Mouse (Mus musculus): ENCODE measurements around the gene Rere.

Rere gene

DNA sequence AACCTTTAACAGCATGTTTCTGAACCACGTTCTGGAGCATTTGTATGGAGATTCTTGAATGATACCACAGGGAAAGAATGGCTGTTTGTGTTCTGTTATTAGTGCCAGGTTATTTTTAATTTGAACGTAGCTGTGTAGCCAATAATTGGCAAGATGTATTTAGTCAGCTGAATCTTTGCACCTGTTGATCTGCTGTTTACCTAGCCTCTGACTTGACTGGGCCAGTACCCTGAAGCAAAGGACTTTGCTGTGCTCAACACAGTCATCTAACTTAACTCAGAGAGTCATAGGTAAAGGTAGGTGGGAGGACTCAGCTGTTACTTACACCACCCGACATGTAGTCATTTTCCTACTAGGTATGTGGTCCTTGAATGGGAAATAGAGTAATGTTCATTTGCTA is 278.1 kb downstream of the Rere start:
- DNase-seq = no peak

DNA sequence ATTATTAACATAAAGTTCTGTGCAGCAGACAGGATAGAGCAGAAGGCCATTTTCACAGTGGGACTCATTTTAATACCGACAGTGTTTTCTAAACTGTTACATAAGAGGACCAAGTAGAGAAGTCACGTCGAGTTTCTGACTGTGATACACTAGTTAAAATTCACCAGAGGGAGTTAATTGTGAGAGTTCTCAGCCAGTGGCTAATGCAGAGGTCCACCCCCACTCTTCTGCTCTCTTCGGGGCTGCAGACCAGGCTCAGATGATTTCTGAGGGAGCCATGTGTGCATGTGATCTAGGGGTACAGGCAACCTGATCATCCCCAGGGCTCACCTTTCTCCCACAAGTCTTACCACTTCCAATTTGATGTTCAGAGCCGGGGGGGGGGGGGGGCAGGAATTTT is 281.8 kb downstream of the Rere start:
- DNase-seq = no peak

- no peak for DNase-seq
Observed at GRCm38 (mm10) chr4:150566193-150566592, 284.7 kb downstream of the Rere start.

GRCm38 (mm10) chr4:150568318-150569134 is 287.1 kb downstream of the Rere start:
- DNase-seq = no peak

DNA sequence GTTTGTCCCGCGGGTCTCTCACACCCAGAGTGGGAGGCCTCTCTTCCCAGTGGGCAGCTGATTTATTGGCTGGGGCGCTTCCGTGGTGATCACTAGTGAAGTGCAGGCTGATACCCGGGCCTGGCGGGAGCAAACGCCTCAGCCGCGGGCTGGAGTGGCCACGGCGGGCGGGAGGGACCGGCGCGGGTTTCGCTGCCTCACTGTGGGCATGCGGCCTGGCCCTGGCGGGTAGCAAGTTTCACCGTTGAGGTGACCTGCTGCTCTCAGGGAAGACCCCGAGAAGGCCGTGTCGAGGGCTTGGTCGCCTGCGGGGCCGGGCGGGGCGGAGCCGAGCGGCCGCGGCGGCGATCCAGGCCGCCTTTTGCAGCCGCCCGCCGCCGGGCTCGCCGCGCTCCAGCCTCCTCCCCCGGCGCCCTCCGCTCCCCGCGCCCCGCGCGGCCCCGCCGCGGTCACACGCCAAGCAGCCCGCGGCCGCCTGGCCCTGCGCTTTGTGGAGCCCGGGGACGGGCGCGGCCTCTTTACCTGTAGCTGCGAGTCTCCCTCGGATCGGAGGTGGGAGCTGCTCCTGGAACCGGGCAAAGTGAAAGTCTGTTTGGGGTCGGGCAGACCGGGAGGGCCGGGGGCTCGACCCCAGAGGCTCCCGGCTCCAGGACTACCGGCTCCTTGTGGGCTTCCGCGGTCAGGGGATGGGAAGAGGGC is 287.8 kb downstream of the Rere start:
- peak; percentile 86 for DNase-seq

- DNase-seq = no peak
Observed at GRCm38 (mm10) chr4:150569834-150570571, 288.6 kb downstream of the Rere start.

GRCm38 (mm10) chr4:150570793-150571192 is 289.3 kb downstream of the Rere start:
- no peak for DNase-seq

DNA sequence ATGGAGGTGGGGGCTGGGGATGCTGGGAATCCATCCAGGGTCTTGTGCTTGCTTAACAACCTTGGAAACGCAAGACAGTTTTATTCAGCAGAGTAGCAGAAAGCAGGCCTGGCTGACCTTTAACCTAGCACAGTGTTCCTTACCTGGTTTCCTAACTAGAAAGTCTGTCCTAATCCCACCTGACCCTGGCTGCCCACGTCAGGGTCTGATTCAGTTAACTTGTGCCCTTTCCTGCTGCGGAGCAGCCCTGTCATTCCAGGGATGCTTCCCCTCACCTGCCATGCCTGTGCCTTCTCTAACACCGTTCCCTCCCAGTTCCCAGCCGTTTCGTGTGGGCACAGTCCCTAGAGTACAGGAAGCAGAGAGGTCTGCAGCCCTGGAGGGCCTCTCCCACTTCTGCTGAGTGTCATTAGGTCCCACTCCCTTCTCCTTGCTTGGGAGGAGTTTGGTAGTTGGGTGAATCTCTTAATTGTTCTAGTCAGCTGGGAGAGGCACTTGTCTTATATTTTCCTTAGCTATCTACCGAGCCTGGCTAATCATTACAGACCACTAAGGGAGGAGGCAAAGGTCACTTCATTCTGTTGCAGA is 290.8 kb downstream of the Rere start:
- no peak for DNase-seq

GRCm38 (mm10) chr4:150572938-150573337 is 291.5 kb downstream of the Rere start:
- no peak for DNase-seq

- DNase-seq = no peak
Observed at GRCm38 (mm10) chr4:150575363-150576092, 294.1 kb downstream of the Rere start.

DNA sequence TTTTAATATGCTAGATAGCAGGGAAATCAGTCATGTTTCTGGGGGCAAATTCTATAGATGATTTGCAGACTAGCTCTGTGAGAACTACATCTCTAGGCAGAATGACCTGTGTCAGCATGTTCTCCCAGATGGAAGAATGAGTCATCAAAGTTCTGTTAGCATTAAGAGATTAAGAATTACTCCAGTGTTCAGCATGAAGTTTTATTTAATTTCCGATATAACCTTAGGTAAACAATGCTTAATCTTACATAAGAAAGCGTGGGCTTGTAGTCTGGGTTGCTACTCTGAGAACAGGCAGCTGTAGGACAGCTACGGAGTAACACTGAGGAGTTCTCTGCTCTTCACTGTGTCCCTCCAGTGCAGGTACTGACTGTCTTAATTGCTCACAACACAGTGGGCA is 294.9 kb downstream of the Rere start:
- DNase-seq = no peak

DNA sequence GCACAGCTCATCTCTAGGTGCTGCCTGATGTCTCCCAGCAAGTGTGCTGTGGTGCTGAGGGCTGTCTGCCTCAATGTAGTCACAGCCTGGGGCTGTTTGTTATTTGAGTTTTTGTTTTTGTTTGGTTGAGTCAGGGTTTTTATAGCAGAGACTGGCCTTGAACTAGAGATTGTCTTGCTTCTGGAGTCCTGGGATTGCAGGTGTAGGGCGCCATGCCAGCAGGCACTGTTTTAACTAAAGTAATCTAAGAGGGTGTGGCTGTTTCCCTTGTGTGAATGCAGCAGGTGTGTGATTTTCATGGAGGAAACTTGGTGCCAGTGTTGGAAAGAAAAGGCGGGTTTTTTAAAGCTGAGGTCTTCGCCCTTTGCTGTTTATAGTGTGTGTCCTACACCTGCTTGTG is 296.6 kb downstream of the Rere start:
- DNase-seq = no peak

- DNase-seq = no peak
Observed at GRCm38 (mm10) chr4:150581931-150582723, 300.7 kb downstream of the Rere start.

GRCm38 (mm10) chr4:150582966-150583776 is 301.7 kb downstream of the Rere start:
- DNase-seq = peak; percentile 49

DNA sequence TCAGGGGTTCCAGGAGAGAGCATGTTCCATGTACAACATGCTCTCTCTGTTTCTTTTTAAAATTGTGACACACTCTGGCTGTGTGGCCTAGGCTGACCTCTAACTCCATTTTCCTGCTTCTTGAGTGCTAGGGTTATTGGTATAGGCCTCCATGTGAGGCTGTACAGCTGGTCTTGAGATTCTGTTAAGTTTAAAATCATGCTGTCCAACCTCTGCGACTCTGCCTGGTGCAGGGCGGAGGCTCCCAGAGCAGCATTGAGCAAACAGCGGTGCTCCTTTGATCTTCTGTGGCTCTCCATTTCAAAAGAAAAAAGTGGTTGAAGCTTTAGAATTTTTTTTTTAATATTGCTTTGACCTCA is 302.3 kb downstream of the Rere start:
- DNase-seq = no peak

DNA sequence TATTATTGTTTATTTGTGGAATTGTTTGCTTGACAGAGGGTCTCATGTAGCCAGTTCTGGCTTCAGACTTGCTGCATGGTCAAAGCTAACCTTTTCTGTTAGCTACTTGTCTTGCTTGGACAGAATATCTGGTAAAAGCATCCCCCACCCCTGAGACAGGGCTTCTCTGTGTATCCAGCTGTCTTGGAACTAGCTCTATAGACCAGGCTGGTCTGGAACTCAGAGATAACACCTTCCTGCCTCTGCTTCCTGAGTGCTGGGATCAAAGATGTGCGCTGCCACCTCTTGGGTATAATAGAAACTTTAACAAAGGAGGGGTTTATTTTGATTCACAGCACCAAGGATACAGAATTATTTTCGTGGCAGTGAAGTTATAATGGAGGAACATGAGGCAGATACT is 304.4 kb downstream of the Rere start:
- DNase-seq = no peak

- no peak for DNase-seq
Observed at GRCm38 (mm10) chr4:150586275-150586674, 304.8 kb downstream of the Rere start.

GRCm38 (mm10) chr4:150587597-150588299 is 306.3 kb downstream of the Rere start:
- DNase-seq = no peak

- no peak for DNase-seq
Observed at GRCm38 (mm10) chr4:150588300-150588621, 306.8 kb downstream of the Rere start.

- no peak for DNase-seq
Observed at GRCm38 (mm10) chr4:150590621-150591282, 309.3 kb downstream of the Rere start.
